Mouse (Mus musculus) adrenal gland, adult 2 months (tissue): ENCODE data around the gene Gm10031. TPM values are rescaled to one million over a fixed set of nuclear protein-coding genes. Genes with fewer than 3 reads are reported as not detected.
"Not testable (repeated sequence)": the region's sequence is repeated elsewhere in the genome, so short reads cannot be mapped to it uniquely, and the experiment has no call there.

Source experiments
- DNase-seq: peaks from one replicate; pipeline ENCODE4 v3.0.0; 2021
- long read RNA-seq: library from polyadenylated mRNA; stranded (forward); transcript quantifications from one replicate; pipeline ENCODE4 v2.0.0, GENCODE M21; 2021
- polyA plus RNA-seq: library from polyadenylated mRNA; depleted of rRNA; stranded (reverse); fragments of >200 nt; gene quantifications from 2 replicates; pipeline ENCODE4 v1.2.3, GENCODE M21; 2012; rRNA removed
- total RNA-seq, 2 experiments: library from RNA; stranded (reverse); gene quantifications; 2 replicates each; pipeline ENCODE4 v1.2.3; 2021

The Gm10031 gene
- total RNA-seq (10 to 100 TPM; 37.5 to 44.6 TPM), polyA plus RNA-seq (13.3 and 20.3 TPM in 2 replicates)
- long read RNA-seq, partial matches to known transcripts: 0 of 2 reads
- long read RNA-seq, other reads (novel, unspliced or antisense): 0 of 2 reads

DNA sequence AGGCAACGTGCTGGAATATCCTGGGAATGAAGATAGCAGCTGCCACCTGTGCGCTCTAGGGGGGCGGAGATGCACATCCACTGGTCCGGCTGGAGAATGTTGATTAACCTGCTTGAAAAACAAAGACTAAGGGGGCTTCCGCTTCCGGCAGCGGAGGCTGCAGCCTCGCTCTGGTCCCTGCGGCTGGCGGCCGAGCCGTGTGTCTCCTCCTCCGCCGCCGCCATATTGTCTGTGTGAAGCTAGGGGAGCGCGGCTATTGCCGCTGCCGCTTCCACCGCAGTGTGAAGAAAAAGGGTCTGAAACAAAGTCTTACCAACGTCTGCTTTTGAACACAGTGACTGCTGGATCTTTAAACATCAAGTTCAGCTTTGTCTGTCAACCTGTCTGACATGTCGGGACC, at the start of gene Gm10031:
Gm10031 (plus strand) TSS at position 171 of the 400 bp plus-strand sequence.
- not testable (repeated sequence) for DNase-seq

DNA sequence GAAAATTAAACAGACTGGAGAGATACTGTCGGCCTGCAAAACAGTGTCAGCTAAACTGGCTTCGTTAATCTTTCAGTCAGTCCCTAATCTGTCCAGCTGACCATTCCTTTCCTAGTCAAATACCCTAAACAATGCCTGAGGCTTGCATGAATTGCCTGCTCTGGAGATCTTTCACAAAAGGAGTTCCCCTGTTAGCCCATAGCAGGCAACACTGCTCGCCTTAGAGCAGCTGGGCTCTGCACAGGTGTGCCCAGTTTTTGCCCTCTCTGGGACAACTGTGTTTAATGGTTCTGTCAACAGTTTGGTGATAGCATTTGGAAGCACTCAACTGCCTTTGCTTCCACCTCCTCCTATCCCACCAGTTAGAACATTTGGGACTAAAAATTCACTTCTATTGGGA, 49.0 kb upstream of the Gm10031 start:
- no peak for DNase-seq

DNA sequence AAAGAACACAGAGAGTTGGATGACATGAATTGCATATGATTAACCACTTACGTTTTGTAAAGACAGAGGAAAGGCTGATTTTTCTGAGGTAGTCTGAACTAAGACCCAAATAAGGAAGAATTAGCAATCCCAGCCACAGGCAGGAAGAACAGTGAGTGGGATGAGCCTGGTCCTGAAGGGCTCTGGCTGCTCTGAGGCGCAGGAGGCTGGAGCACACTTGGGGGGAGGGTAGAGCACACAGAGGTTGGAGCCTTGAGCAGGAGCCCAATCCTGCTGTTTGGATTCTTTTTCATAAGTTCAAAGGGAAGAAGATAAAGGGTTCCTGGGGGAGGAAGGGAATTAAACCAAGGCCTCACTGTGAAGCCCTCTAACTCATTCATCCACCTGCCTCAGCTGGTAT, 47.8 kb upstream of the Gm10031 start:
- no peak for DNase-seq

DNA sequence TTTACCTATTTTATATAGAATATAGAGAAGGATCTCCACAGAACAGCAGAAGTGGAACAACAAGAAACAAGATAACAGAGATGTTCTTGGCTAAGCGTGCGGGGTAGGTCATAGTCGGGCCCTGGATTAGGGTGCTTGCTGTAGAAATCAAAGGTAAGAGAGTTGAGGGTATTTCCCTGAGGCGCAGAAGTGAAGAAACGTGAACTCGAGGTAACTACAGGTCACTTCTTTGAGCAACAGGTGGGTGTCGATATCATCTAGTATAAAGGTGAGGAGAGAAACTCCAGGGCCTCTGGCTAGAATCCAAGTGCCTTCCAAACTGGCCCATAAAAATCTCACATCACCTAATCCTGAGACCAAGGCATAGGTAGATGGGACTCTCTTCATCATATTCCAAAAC, 47.3 kb upstream of the Gm10031 start:
- DNase-seq: no peak

DNA sequence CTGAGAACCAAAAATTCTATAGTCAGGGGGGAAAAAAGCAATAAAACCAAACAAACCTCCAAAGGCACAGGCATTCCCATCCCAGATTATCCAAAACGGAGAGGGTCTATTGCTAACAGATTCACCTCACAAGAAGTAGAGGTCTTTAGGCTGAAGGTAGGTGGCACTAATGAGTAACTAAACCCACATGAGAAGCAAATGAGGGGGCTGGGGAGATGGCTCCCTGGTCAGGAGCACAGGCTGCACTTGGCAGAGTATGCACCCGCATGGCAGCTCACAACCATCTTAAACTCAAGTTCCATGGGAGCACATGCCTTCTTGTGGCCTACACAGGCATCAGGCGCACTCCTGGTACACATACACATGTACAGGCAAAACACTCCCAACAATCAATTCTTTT, 42.0 kb upstream of the Gm10031 start:
- DNase-seq: no peak

DNA sequence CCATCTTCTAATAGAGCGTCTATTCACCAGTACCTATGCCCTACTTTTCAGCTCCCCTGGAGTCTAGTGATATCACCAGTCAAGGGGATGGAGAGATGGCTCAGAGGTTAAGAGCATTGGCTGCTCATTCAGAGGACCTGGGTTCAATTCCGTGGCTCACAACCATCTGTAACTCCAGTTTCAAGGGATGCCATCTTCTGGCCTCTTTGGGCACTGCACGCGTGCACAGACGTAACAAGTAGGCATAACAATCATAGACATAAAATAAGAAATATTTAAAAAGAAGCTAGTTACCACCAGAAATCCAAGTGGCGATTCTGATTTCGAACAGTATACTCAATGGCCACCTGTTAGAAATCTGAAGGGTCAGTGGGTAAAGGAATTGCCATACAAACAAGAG, 36.3 kb upstream of the Gm10031 start:
- DNase-seq: no peak

DNA sequence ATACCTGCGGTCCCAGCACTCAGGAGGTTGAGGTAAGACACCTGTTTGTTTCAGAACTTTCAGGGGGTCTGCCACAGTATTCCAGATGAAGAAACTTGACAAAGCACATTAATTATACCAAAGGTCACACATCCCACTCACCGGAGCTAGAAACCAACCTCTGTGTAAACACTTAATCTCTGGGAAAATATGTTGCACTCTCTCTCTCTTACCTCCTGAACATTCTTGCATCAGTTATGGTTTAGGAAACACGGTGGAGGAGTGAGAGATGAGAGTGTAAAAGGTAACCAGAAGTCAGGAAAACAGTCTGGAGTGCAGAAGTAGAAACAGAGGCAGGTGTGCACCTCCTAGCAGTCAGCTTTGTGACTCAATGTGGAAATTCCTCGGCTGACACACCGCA, 35.8 kb upstream of the Gm10031 start:
- no peak for DNase-seq

DNA sequence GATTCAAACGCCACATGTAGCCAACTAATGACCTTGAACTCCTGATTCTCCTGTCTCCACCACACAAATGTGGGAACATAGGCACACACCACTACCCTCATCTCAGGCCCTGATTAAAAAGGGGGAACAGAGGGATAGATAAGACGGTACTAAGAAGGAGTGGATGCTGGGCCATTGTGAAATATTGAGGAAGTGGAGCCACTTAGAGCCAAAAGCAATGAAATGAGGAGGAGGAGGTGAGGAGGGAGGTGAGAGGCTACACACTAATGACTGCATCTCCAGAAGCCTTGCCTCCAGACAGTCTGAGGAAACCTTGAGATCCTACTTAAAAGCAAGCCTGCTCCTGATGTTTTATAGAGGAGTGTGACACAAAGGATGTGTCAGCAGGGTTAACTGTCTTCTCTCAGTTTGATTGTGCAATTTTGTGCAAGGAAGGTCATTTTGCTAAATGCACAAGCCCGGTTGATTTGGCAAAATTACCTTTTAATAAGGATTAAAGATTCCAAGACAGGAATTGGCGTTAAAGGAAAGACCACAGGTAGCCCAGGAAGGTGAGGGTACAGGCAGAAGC, 32.5 kb upstream of the Gm10031 start:
- peak; percentile 54 for DNase-seq

DNA sequence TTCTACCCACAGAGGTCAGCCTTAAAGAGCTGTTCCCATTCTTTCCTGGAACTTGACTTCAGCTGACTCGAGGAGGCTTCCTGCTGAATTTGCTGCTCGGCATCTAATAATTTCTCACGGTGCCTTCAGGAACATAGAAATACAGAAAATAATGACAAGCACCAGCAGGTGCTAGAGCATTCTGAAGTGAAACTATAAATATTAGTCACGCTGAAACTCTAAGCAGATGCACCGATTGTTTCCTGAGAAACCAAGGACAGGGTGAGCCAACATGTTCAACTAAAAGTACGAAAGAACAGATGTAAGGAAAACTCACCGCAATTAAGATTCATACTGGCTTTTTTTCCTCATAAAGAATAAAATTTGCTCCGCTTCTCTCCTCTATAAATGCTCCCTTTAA, 28.8 kb upstream of the Gm10031 start:
- DNase-seq: no peak

DNA sequence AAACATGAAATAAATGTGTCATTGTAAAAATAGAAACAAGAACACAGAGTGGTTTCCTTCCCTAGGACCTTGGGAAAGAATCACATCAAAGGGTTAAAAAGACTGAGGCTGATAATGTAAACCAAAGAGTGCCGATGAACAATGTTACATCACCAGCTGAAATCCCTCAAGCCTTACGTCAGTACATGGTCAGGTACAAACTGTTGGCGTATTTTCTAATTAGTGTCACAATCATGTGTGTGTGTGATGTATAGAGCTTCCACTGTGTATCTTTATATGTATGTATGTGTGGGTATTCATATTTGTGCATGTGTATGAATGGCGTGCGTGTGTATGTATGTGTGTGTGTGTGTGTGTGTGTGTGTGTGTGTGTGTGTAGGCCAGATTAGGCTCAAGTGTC, 26.9 kb upstream of the Gm10031 start:
- no peak for DNase-seq

DNA sequence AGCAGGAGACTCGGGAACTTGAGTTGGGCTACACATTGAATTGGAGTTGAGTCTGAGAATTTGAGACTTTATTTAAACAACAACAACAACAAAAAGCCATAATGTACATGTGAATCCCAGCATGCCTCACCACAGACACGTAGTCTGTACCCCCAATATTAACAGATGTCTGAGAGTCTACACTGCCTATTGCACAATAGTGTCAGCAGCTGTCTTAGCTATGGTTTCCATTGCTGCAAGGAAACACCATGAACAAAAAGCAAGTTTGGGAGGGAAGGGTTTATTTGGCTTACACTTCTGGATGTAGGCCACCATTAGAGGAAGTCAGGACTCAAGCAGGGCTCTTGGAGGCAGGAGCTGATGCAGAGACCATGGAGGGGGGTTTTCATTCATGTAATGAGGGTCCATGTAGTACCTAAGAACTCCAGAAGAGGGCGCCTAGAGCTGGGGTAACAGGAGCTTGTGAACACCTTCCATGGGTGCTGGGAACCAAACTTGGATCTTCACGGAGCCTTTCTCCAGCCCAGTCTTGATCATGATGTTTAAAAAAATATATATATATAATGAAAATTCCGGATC, 18.8 kb upstream of the Gm10031 start:
- DNase-seq: no peak

DNA sequence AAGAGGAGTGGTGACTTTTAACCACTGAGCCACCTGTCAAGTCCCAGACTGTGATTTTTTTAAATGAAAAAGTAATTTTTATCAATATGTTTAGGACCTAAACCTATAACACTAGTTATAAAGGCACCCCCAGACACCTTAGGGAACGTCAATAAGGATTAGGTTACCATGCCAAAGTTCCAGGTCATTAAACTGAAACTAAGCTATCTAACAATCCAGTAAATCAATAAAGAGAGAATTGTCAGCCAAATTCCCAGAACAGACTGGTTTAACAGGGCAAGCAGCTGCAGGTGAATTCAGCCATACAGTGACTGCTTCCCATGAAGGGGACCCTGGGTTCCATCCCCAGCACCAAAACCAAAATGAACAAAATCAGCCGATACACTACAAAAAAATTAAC, 17.9 kb upstream of the Gm10031 start:
- no peak for DNase-seq

DNA sequence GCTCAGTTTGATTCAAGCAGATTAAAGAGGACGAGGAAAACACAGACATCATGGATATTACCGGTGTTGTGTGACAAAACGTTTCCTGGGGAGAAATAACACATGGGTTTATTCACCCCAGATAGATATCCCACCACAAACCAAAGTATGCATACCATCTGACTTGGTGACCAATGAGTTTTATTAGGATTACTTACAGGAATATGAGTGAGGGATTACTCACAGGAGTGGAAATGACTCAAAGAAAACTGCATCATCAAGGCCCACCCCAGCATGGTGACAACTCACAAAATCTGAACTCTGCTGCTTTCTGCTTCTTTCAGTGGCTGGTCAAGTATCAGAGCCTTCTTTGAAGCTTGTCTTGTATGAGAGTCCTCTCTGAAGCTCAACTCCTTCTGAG, 16.1 kb upstream of the Gm10031 start:
- DNase-seq: peak; percentile 24

DNA sequence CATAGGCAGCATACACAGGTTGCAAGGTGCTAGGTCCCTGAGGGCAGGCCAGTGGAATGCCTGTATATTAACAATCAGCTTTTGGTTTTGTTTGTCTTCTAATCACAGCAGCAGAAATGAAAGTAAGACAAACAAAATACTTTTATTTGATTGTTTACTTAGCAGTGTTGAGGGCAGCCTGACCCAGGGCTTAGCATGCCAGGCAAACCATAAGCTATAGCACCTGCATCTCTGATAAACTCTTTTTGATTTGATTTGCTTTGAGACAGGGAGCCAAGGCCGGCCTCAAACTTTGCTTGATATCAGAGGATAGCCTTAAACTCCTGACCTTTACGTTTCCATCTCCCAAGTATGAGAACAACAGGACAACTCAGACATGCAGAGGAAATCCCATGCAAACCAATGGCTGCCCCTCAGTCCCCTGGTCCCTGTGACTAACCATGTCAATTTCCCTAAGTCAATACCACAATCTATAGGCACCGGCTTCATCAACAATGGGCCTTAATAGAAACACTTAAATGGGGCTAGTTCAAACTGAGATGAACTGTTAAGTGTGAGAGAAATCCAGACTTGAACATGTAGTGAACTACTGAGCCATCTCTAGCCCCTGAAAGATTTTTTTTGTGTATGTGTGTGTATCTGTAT, 3.6 kb upstream of the Gm10031 start:
- DNase-seq: peak; percentile 13

DNA sequence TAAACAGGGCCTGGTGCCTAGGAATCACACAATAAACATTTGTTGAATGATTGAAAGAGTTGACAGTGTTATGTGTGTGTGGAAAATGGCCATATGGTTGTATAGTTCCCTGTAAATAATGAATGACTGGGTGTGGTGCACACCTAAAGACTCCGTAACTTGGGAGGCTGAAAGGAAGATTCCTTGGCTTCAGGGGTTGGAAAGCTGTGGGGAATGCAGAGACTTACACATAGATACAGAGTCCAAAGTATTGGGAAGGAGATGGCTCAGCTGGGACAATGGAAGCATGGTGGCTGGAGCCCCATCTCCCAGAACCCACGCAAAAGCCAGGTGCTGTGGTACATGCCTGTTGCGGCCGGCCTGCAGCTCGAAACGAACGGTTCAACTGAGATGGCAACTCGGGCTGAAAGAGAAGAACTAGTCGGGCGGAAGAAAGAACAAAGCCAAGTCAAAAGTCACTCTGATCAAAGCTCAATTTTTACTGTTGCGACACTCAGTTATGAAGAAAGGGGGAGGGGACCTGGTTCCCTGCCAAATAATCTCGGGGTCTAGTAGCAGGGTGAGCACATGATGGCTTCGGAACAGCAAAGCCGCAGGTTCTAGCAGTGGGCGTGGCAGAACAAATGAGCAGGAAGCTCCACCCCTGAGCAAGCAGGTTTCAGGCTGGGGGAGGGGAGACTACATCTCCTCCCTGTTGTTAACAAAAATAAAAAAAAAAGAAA, 1.9 kb upstream of the Gm10031 start:
- DNase-seq: peak; percentile 60

DNA sequence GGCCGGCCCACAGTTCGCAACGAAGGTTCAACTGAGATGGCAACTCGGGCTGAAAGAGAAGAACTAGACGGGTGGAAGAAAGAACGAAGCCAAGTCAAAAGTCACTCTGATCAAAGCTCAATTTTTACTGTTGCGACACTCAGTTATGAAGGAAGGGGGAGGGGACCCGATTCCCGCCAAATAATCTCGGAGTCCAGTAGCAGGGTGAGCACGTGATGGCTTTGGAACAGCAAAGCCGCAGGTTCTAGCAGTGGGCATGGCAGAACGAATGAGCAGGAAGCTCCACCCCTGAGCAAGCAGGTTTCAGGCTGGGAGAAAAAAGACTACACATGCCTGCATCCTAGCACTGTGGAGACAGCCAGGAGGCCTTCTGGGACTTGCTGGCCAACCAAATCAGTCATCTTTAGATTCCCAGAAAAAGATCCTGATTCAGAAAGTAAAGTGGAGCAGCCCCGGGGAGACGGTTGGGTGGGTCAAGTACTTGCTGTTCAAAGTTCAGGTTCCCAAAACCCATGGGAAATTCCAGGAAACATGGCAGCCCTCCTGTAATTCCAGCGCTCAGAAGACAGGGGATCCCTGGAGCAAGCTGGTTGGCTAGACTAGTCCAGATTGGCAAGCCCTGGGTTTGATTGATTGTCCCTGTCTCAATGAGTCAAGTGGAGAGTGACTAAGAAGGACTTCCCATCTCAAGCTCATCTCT, 8.8 kb downstream of the Gm10031 start:
- DNase-seq: not testable (repeated sequence)

DNA sequence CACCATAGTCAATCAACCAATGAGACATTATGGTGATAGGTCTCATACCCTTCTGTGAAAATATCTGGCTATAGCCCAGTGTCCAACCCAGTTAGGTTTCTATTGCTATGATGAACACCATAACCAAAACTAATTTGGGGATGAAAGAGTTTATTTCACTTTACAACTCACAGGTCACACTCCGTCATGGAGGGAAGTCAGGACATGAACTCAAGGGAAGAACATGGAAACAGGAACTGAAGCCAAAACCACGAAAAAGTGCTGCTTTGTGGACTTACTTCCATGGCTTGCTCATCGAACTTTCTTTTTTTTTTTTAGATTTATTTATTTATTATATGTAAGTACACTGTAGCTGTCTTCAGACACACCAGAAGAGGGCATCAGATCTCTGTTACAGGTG, 9.7 kb downstream of the Gm10031 start:
- DNase-seq: no peak

DNA sequence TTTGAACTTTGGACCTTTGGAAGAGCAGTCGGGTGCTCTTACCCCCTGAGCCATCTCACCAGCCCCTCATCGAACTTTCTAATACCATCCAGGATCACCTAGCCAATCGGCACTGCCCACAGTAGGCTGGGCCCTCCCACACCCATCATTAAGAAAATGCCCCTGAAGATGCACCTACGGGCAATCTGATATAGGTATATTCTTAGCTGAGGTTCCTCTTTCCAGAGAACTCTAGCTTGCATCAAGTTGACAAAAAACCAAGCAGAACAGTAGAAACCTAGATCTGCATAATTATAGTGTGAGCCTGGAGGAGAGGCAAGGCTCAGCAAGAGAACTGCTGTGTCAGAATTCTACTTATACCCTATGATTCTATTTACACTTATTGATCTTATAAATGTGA, 10.1 kb downstream of the Gm10031 start:
- no peak for DNase-seq

DNA sequence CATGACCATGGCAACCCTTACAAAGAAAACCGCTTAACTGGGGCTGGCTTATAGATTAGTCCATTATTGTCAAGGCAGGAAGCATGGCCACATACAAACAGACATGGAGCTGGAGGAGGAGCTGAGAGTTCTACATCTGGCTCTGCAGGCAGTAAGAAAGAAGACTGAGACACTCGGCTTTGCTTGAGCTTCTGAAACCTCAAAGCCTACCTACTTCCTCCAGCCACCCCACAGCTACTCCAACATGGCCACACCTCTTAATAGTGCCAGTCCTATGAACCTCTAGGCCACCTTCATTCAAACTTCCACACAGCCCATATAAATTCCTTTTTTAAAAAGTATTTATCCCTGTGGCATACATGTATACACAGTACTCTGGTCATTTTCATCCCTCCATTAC, 13.2 kb downstream of the Gm10031 start:
- no peak for DNase-seq

DNA sequence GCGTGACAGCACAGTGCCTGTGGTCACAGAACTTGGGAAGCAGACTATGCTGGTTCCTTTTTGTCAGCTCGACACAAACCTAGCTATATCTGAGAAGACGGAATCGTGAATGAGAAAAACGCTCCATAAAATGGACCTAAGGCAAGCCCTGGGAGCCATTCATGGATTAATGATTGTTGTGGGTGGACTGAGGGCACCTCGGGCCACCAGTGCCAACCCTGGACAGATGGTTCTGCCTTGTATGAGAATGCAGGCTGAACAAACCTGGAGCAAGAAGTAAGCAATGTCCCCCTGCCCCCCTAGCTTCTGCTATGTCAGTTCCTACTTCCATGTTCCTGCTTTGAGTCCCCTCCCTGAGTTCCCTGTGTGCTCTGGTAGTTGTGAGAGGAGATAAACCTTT, 13.9 kb downstream of the Gm10031 start:
- DNase-seq: no peak

DNA sequence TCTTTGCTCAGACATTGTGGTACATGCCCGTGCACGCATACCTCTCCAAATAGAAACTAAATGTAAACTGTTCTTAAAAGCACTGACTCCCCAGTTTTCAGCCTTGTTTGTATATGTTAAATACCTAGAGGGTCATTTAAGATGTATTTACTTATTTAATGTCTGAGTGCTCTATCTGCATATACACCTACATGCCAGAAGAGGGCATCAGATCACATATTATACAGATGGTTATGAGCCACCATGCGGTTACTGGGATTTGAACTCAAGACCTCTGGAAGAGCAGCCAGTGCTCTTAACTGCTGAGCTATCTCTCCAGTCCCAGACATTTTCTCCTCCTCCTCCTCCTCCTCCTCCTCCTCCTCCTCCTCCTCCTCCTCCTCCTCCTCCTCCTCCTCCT, 14.6 kb downstream of the Gm10031 start:
- no peak for DNase-seq

DNA sequence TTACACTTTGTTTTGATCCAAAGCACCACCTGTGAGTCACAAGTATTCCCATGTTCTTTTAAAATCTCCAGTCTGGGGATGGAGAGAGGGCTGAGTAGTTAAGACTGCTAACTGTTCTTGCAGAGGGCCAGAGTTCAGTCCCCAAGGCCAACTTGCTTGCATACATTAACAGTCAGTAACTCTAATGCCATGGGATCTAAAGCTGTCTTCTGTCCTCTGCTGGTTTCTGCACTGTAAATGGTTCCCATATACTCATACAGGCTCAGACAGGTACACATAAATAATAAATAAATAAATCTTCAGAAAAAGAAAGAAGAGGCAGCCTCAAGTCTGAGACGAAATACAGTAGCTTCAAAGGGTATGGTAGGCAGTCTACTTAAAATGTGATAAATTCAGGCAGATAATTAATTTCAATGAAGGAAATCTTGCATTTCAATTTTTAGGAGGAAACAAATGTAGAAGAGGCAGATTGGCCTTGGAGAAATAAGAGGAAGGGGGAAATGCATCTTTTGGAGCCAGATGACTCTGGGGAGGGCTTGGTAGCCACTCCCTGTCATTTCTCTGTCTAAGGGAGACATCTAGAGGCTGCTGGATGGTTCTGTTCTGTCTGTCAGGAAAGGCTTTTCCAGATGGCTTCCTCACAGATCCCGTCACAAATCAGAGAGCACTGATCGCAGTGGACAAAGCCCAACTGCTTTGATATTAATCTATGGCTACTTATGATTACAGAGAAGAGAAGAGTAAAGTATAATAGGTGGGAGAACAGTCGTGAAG, 16.2 kb downstream of the Gm10031 start:
- peak; percentile 24 for DNase-seq
